Mouse (Mus musculus) small intestine, adult 2 months (tissue): ENCODE results near the gene Vti1a. TPM values are rescaled to one million over a fixed set of nuclear protein-coding genes. Genes with fewer than 3 reads are reported as not detected.

Source experiments
- H3K27ac ChIP-seq: fragments of 200-500 bp; 2 replicates; pipeline ENCODE4 v1.5.1; 2012; ENCODE audit warnings: low read depth, low read length, control low read depth, inconsistent platforms; ENCODE audit not compliant: insufficient read depth
- H3K27me3 ChIP-seq: fragments of 200-500 bp; 2 replicates; pipeline ENCODE4 v1.6.1; 2012; ENCODE audit warnings: mild to moderate bottlenecking, moderate library complexity, low read length, inconsistent platforms; ENCODE audit not compliant: control insufficient read depth, insufficient read depth
- H3K36me3 ChIP-seq: fragments of 200-500 bp; 2 replicates; pipeline ENCODE4 v1.6.1; 2012; ENCODE audit warnings: mild to moderate bottlenecking, low read length, control low read depth, inconsistent platforms; ENCODE audit not compliant: control insufficient read depth, insufficient read depth
- H3K4me1 ChIP-seq: fragments of 200-500 bp; 2 replicates; pipeline ENCODE4 v1.6.1; 2012; ENCODE audit warnings: low read length, inconsistent platforms, mixed read lengths; ENCODE audit not compliant: control insufficient read depth, insufficient read depth, insufficient read length
- H3K4me3 ChIP-seq: fragments of 200-500 bp; 2 replicates; pipeline ENCODE4 v1.5.1; 2012; ENCODE audit warnings: low read depth, mild to moderate bottlenecking, control low read depth, inconsistent platforms, low read length, moderate library complexity
- CTCF ChIP-seq: fragments of 200-500 bp; IDR thresholded peaks from 2 replicates; pipeline ENCODE4 v1.5.1; 2012; ENCODE audit warnings: low read depth, mild to moderate bottlenecking, control low read depth, inconsistent platforms, low read length, moderate library complexity, mixed read lengths; ENCODE audit not compliant: insufficient replicate concordance, insufficient read length; ENCODE audit errors: extremely low read depth
- POLR2A ChIP-seq: fragments of 200-500 bp; IDR thresholded peaks from 2 replicates; pipeline ENCODE4 v1.6.1; 2012; ENCODE audit warnings: low read depth, mild to moderate bottlenecking, control low read depth, inconsistent platforms, low read length, moderate library complexity
- WGBS: fragments of 180-500 bp; shearing (Covaris S2); methylation state at CpG from one replicate; pipeline ENCODE4 v1.1.7; 2018; 5-methylcytosine and 5-hydroxymethylcytosine counted together
- polyA plus RNA-seq: library from polyadenylated mRNA; depleted of rRNA; stranded (reverse); fragments of >200 nt; gene quantifications from 2 replicates; pipeline ENCODE4 v1.2.3, GENCODE M21; 2012

Vti1a gene
- polyA plus RNA-seq, 1 experiment, result 8.1 TPM

DNA sequence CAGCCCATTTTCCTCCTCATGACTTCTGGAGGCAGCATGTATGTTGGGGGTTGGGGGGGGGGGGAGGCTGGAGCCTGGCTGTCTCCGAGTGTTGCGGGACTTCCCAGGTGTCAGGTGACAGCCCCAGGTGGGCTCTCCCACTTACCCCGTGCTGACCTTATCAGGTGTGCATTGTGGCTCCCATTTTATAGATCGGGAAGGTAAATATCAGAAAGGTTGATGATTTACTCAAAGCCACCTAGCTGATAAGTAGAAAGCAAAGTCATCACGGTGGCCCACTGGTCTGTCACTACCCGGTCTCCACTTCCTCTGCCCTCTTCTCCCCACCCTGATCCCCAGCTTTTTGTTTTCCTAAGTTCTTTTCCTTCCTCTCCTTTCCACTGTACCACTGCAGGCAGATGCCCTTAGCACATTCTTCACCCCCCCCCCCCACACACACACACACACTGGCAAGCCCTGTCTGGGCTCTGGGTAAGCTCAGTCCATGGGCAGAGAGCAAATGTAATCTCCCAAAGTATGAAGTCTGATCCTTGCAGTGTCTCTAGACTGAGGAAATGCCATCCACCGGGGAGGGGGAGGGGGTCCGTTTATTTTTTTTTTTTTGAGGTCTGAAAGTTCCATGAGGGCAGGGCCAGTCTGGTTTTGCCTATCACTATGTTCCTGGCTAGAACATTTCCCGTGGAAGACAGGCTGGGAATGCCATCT is 280.0 kb downstream of the Vti1a start:
- 20% methylated on average over 9 of the region's 9 CpGs for WGBS
- Histone ChIP-seq H3K4me3 (no peak overlapping the region), H3K4me1 (peaks cover 33% of the 10 kb centered on the region), H3K27me3 (no peaks in the 10 kb centered on the region), H3K27ac (peak overlapping the region; percentile 27), H3K36me3 (no peaks in the 10 kb centered on the region)
- TF ChIP-seq POLR2A (no peak), CTCF (no peak)

DNA sequence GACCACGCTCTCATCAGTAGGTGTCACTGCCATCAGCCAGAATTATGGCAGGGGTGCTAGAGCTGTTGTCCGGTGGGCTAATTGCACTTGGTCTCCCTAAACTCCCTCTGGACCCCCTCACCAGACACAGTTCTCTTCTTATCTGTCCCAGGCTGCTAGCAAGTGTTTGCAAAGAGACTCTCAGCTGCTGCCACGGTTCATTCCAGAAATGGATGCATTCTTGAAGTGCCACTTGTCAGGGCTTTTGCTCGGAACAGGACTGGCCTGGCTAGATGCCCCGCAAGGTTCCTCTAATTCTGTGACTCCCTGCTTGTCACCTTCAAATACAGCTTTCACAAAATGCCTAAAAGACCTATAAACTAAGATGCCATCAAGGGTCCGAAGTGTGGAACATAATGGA is 280.7 kb downstream of the Vti1a start:
- 63% methylated on average over 6 of the region's 6 CpGs for WGBS
- Histone ChIP-seq H3K4me1 (peaks cover 33% of the 10 kb centered on the region), H3K27me3 (no peaks in the 10 kb centered on the region), H3K4me3 (no peak overlapping the region), H3K36me3 (no peaks in the 10 kb centered on the region), H3K27ac (no peak overlapping the region)
- no peak for TF ChIP-seq CTCF
- TF ChIP-seq POLR2A, result no peak

DNA sequence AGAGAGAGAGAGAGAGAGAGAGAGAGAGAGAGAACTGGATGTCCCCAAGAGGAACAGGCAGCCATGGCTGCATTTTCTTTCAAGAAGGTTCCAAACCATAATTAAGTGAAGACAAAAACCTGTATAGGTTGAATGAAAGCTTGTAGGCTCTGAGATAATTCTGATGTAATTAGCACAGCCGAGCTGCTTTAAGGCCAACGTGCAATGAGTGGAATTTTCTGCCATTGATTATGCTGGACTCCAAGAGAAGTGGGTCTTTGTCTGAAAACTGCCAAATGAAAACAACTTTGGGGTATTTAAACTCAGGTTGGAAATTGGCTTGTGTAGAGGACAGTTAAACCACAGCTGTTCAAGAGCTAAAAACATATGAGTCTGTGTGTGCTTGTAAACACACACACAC is 281.2 kb downstream of the Vti1a start:
- Histone ChIP-seq H3K27ac (no peak overlapping the region), H3K4me1 (peaks cover 33% of the 10 kb centered on the region), H3K27me3 (no peaks in the 10 kb centered on the region), H3K36me3 (no peaks in the 10 kb centered on the region), H3K4me3 (no peak overlapping the region)
- WGBS, result 87% methylated on average over 2 of the region's 2 CpGs
- no peak for TF ChIP-seq CTCF
- TF ChIP-seq POLR2A, result no peak

DNA sequence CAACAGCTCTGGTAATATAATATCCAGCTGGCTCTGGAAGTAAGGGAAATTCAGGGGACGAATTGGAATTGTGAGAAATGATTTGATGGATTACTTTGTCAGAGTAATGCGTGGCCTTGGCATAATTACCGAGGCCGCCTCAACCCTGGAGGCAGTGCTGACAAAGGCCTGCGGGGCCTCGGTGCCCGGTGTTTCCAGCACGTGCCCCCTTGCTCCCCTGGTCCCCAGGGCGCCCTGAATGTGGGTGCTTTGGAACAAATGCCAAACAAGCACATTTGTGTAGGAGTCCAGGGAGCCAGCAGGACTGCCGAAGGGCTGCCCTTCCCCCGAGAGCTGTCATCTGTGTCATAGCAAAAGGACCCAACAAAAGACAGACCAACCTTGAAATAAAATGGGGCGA is 281.9 kb downstream of the Vti1a start:
- H3K36me3 ChIP-seq, result no peaks in the 10 kb centered on the region
- peaks cover 30% of the 10 kb centered on the region for H3K4me1 ChIP-seq
- TF ChIP-seq CTCF, result no peak
- no peak for TF ChIP-seq POLR2A
- WGBS, result 79% methylated on average over 12 of the region's 12 CpGs
- H3K4me3 ChIP-seq, result no peak overlapping the region
- no peak overlapping the region for H3K27ac ChIP-seq
- no peaks in the 10 kb centered on the region for H3K27me3 ChIP-seq

- peaks cover 24% of the 10 kb centered on the region; the same call in 1 of the 2 replicates for H3K4me1 ChIP-seq
- H3K27ac ChIP-seq, result no peak overlapping the region
- H3K27me3 ChIP-seq, result no peaks in the 10 kb centered on the region
- TF ChIP-seq CTCF (no peak), POLR2A (no peak)
- H3K36me3 ChIP-seq, result no peaks in the 10 kb centered on the region
- H3K4me3 ChIP-seq, result no peak overlapping the region
- 88% methylated on average over 6 of the region's 6 CpGs for WGBS
These were observed 283.0 kb downstream of the Vti1a start for GRCm38 (mm10) chr19:55599124-55599523.

DNA sequence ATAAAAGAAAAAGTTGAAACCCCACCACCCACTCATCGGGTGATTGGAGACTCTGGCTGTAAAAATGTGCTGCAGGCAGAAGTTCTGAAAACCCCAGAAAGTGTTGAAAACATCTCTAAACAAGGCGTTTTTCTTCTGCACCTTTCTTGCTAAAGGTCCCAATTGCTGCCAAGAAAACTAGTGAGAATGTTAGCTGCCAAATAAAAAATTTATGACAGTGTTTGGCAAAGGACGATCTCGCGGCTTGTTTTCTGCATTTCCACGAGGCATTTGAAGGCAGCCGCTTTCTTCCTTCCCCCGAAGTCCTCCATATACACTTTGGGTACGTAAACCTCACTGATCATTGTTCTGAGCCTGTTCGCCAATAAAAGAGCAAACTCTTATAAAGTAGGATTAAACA is 291.6 kb downstream of the Vti1a start:
- Histone ChIP-seq H3K4me3 (no peak overlapping the region), H3K27me3 (no peaks in the 10 kb centered on the region), H3K27ac (no peak overlapping the region), H3K36me3 (no peaks in the 10 kb centered on the region), H3K4me1 (no peaks in the 10 kb centered on the region)
- no peak for TF ChIP-seq CTCF
- TF ChIP-seq POLR2A, result no peak
- 86% methylated on average over 10 of the region's 10 CpGs for WGBS

DNA sequence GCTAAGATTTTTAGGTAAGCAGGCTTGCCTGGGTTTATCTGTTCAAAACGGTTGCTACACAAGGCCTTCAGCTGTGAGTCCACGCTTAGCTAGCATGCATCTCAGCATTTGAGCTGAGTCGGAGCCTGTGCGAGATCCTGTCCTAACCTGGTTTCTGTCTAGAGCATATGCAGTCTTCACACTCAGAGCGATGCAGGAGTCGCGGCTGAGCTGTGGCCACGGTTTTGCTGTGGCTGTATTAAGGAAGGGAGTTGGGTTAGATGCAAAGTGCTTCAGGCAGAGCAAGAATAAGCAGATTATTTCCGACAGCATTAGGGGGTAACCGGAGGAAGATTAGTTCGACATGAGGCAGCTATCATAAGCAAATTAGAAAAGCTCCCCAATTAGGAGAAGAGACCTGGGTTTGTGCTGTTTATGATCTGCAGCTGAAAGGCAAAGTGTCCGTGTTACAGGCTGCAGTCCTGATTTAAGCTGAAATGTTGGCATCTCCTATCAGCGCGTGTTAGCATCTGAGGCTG is 292.8 kb downstream of the Vti1a start:
- Histone ChIP-seq H3K27me3 (no peaks in the 10 kb centered on the region), H3K4me3 (no peak overlapping the region), H3K4me1 (no peaks in the 10 kb centered on the region), H3K36me3 (no peaks in the 10 kb centered on the region), H3K27ac (no peak overlapping the region)
- WGBS, result 91% methylated on average over 14 of the region's 14 CpGs
- TF ChIP-seq CTCF, result no peak
- no peak for TF ChIP-seq POLR2A
